Mouse (Mus musculus): ENCODE results near the gene C130026I21Rik.
"Not testable (repeated sequence)": the region's sequence is repeated elsewhere in the genome, so short reads cannot be mapped to it uniquely, and the experiment has no call there.

- not testable (repeated sequence) for TF ChIP-seq POLR2A (IDR thresholded peaks at IDR 0.05; ENCODE audit: borderline replicate concordance, insufficient read depth, low read length); CTCF (IDR thresholded peaks at IDR 0.05; ENCODE audit: borderline replicate concordance, insufficient read depth, low read depth, low read length)
Measured at GRCm38 (mm10) chr1:85007737-85008136, 262.6 kb downstream of the C130026I21Rik start.
